Mouse (Mus musculus) adrenal gland, postnatal 36 days (tissue): ENCODE measurements around the gene Znfx1. TPM values are rescaled to one million over a fixed set of nuclear protein-coding genes. Genes with fewer than 3 reads are reported as not detected.

Experiments
- DNase-seq, 2 experiments: peaks; one replicate each; pipeline ENCODE4 v3.0.0; 2021; ENCODE audit warnings: mixed read lengths in 1 of 2
- total RNA-seq, 2 experiments: library from RNA; stranded (reverse); gene quantifications; 2 replicates each; pipeline ENCODE4 v1.2.3; 2021

The Znfx1 gene
- total RNA-seq, 2 experiments from 2014 or later: 50.0 to 57.8 TPM

GRCm38 (mm10) chr2:166995796-166996532 is 66.9 kb downstream of the Znfx1 start, which contains the start of gene Stau1:
Gene Stau1 (minus strand): TSS chr2:166996299.
- DNase-seq: peak; percentile 97

DNA sequence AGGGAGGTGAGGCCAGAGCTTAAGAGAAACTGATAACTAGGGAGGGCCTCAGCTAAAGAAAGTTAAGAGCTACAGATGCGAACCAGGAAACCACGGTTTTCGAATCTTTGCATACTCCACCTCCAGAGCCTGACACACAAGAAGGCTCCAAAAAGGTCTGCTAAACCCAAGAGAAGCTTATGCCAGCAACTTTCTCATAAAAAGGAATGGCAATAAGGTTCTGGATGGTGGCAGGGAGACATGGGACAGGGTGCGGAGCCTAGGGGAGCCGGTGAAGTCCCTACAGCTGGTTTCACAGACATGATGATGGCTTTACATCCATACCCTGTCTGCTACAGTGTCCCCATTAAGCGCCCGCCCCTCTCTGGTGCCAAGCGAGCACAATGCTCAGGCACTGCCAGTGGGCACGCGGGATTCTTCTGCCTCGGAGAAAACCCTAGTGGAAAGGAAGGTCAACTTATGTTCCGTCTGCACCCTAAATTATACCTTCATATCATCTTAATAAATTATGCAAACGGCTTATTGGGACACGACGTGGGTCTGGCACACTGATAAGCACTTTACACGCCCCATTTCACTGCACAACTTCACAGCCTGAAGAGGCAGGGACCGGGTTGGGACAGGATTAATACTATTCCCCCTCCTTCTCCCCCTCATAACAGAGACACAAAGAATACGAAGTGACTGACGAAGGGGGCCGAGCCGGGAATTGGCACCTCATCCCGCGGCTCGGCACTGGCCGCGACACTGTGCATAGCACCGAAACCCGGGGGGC is 67.6 kb downstream of the Znfx1 start:
- DNase-seq: peak; percentile 39 to 44

GRCm38 (mm10) chr2:166991945-166992344 is 70.9 kb downstream of the Znfx1 start:
- DNase-seq: peak; percentile 48 to 52

DNA sequence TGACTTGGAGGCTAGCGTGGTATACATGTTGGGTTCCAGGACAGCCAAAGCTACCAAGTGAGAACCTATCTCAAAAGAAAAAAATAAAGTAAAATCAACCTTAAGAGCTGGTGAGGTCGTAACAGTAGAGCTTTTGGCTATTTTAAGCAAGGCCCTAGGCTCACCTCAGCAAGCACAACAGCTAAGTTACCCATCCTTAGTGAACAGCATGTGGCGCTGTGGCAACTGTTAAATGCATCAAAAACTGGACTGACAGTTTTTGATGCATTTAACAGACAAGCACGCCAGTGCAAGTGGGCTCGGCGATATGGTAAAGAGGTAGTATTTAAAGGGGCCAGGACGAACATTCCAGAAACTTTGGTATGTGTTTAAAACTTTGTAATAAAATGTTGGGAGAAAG is 72.0 kb downstream of the Znfx1 start:
- no peak for DNase-seq

Other genes with a start within 250 kb of the Znfx1 start
- 10 to 100 TPM; 63.8 to 66.6 TPM for gene Cse1l, start 157.0 kb downstream of the Znfx1 start, total RNA-seq
- gene Stau1, start 66.7 kb downstream of the Znfx1 start, total RNA-seq: 10 to 100 TPM; 69.7 to 75.8 TPM
- gene Ddx27, start 47.8 kb downstream of the Znfx1 start, total RNA-seq: 10 to 100 TPM; 32.0 to 42.5 TPM
- gene Kcnb1, start 127.1 kb upstream of the Znfx1 start, total RNA-seq: 10 to 100 TPM; 13.7 to 20.7 TPM
- 10 to 100 TPM; 24.7 to 31.7 TPM for gene Ptgis, start 177.6 kb upstream of the Znfx1 start, total RNA-seq